Mouse (Mus musculus) hindbrain, embryonic 10.5 days (tissue): ENCODE measurements at regions not wholly inside any gene's neighbourhood (a gene's known extent, or its start where the extent isn't known, plus 50 kb on each side); places are given as distances from the start of the nearest gene placed in this dataset.

ENCODE experiments used
- DNase-seq: peaks from one replicate; pipeline ENCODE4 v3.0.0-alpha.2; 2017; ENCODE audit warnings: low spot score
- H3K27ac ChIP-seq: fragments of 300-500 bp; sonication (generic); 2 replicates; pipeline ENCODE4 v1.5.1; 2016; ENCODE audit warnings: mild to moderate bottlenecking, moderate library complexity
- H3K27me3 ChIP-seq: fragments of 300-500 bp; sonication (generic); 2 replicates; pipeline ENCODE4 v1.6.1; 2016; ENCODE audit warnings: mild to moderate bottlenecking; ENCODE audit not compliant: poor library complexity, insufficient read depth, severe bottlenecking
- H3K36me3 ChIP-seq: fragments of 300-500 bp; sonication (generic); 2 replicates; pipeline ENCODE4 v1.6.1; 2016; ENCODE audit warnings: mild to moderate bottlenecking, moderate library complexity
- H3K4me1 ChIP-seq: fragments of 300-500 bp; sonication (generic); replicated peaks from 2 replicates; pipeline ENCODE4 v1.6.1; 2016; ENCODE audit warnings: mild to moderate bottlenecking
- H3K4me3 ChIP-seq: fragments of 300-500 bp; sonication (generic); 2 replicates; pipeline ENCODE4 v1.5.1; 2016; ENCODE audit warnings: mild to moderate bottlenecking, moderate library complexity
- H3K9me3 ChIP-seq: fragments of 300-500 bp; sonication (generic); 2 replicates; pipeline ENCODE4 v1.6.1; 2016; ENCODE audit warnings: mild to moderate bottlenecking, moderate library complexity
- WGBS: fragments of 180-500 bp; shearing (Covaris S2); methylation state at CpG from one replicate; pipeline ENCODE4 v1.1.7; 2016; 5-methylcytosine and 5-hydroxymethylcytosine counted together

DNA sequence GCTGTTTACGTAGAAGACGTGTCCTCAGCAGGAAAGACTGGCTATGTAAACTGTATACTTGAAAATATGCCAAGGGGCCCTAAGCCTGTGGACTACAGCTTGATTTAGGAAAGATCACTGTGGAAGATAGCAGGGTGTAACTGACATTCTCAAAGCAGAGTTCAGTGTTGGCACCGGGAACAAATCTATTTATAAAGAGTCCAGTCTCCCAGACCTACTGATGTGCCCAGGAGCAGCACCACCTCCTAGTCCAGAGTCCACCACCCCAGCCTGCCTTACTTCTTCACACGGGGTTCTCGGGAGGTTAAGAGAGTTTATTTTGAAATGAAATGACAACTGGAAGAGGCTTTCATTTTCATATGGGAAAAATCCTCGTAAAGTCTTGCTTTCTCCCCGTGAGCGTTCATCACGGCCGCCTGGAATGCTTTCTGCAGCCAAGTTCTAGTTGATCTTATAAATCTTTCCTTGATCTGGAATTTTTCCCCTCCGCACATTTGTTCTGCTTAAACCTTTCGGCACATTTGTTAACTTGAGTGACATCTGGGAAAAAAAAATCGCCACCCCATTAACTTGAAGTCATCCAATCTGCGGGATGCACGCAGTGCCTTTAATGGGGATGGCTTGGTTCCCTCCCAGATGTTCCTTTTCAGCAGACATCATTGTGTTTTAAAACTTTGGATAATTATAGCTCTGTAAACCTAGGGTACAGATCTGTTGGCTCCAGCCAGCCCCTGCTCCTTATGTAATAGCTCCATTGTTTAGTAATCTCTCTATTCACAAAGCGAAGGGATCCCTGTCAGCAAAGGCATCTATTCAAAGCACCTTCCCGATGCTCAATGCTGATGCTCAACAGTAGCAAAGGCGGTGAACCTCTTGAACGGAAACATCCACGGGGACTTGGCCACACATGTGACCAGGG lies 271.3 kb downstream of the Cd83 start:
- H3K27ac ChIP-seq = no peak overlapping the region
- WGBS = 61% methylated on average over 20 of the region's 20 CpGs
- H3K4me3 ChIP-seq = no peak overlapping the region
- no peak for DNase-seq
- no peaks in the 10 kb centered on the region for H3K36me3 ChIP-seq
- H3K9me3 ChIP-seq = no peaks in the 10 kb centered on the region
- H3K4me1 ChIP-seq = peaks cover 15% of the 10 kb centered on the region
- H3K27me3 ChIP-seq = peaks cover 26% of the 10 kb centered on the region

DNA sequence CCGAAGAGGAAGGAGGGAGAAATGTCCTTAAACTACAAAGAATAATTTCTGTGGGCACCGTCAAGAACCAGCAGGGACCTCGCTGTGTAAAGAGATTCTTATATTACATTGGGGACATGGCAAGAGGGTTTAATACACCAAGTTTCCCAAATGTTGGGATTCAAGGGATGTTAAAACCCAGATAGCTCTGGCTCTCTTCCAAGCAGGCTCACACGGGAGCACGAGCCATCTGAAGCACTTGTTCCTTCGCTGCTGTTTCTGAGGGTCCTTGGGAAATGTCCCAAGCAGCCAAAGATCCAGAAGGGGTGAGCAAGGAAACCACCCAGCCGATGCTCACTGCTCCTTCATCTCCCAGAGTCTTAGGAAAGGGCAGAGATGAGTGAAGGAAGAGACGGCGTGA lies 272.1 kb downstream of the Cd83 start:
- Histone ChIP-seq H3K9me3 (no peaks in the 10 kb centered on the region), H3K36me3 (no peaks in the 10 kb centered on the region), H3K27ac (no peak overlapping the region), H3K27me3 (peaks cover 26% of the 10 kb centered on the region), H3K4me1 (peaks cover 15% of the 10 kb centered on the region), H3K4me3 (no peak overlapping the region)
- 92% methylated on average over 9 of the region's 9 CpGs for WGBS
- no peak for DNase-seq

DNA sequence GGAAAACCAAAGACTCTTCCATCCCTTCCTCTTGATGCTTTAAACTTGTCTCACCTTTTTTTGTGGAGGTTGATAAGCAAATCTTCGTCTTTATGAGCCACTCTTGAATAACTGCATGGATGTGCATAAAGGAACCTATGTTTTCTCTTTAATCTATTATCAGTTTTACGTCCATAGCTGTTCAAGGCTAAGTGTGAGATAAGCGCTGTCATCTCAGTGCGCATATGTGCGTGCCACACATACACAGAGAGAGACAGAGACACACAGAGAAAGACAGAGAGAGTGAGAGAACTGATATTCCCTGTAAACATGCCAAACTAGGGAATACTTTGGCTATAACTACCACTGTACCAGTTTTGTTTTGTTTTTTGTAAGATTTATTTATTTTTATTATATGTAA lies 273.0 kb downstream of the Cd83 start:
- peaks cover 30% of the 10 kb centered on the region for H3K27me3 ChIP-seq
- H3K9me3 ChIP-seq = no peaks in the 10 kb centered on the region
- WGBS = 90% methylated on average over 5 of the region's 5 CpGs

DNA sequence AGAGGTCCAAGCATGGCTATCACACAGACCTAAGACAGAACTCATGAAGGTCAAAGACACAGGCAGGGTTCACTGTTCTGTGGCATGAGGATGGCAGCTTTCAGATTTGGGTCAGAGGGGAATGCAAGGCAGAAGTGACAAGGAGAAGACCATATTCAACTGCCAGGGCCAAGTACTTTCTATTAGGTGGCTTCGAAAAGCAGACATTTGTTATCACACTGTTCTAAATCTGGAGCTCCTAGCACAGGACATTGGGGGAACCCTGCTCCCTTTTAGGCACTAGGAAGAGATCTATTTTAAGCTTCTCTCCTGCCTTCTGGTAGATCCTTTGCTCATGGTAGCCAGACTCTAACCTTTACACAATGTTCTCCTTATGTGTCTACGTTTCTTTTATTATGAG lies 273.7 kb downstream of the Cd83 start:
- no peaks in the 10 kb centered on the region for H3K36me3 ChIP-seq
- no peak overlapping the region for H3K27ac ChIP-seq
- no peak for DNase-seq
- WGBS = 95% methylated on average over 2 of the region's 2 CpGs
- no peaks in the 10 kb centered on the region for H3K9me3 ChIP-seq
- peaks cover 30% of the 10 kb centered on the region for H3K27me3 ChIP-seq
- no peak overlapping the region for H3K4me3 ChIP-seq
- peaks cover 31% of the 10 kb centered on the region for H3K4me1 ChIP-seq

More for the DNA sequence above, 273.0 kb downstream of the Cd83 start:
- Histone ChIP-seq H3K27ac (no peak overlapping the region), H3K4me3 (no peak overlapping the region), H3K36me3 (no peaks in the 10 kb centered on the region), H3K4me1 (peaks cover 24% of the 10 kb centered on the region)
- DNase-seq = no peak

DNA sequence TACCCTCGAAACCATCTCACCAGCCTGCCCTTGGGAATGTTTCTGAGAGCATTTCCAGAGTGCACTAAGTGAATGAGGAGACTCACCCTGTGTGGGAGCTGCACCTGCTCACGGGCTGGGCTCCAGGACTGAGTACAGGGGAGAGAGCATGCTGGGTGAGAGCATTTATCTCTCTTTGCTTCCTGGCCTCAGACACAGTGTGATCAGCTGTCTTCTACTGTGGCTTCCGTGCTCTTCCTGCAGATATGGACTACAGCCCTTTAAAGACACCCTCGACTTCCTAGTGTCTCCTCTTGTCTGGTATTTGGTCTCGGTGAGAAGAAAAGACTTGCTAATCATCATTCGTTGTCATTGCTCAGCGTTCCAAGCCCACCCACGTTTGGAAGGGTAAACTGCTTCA lies 274.9 kb downstream of the Cd83 start:
- H3K4me1 ChIP-seq = peaks cover 39% of the 10 kb centered on the region
- 80% methylated on average over 8 of the region's 8 CpGs for WGBS
- H3K9me3 ChIP-seq = no peaks in the 10 kb centered on the region
- H3K4me3 ChIP-seq = no peak overlapping the region
- DNase-seq = no peak
- H3K27ac ChIP-seq = no peak overlapping the region
- H3K27me3 ChIP-seq = peaks cover 30% of the 10 kb centered on the region
- H3K36me3 ChIP-seq = no peaks in the 10 kb centered on the region

DNA sequence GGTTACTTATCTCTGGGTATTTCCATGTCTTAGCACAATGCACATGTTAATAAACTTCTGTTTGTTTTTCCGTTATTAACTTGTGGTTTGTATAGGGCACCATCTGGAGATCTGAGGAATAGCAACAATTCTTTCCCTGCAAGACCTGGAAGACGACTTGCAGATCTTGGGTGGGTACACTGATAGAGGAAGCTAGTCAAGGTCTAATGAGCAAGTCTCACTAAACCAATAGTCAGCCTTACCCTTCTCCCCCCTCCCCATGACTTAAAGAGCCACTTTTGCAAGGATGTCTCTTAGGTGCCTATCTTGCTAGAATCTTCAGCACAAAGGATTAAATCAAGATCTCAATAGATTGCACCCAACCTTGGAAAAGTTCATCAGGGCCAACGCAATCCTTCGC lies 276.7 kb downstream of the Cd83 start:
- Histone ChIP-seq H3K4me3 (no peak overlapping the region), H3K9me3 (no peaks in the 10 kb centered on the region), H3K27ac (no peak overlapping the region), H3K4me1 (peaks cover 33% of the 10 kb centered on the region), H3K36me3 (no peaks in the 10 kb centered on the region), H3K27me3 (peaks cover 36% of the 10 kb centered on the region)
- WGBS = 90% methylated on average over 4 of the region's 4 CpGs
- DNase-seq = no peak

DNA sequence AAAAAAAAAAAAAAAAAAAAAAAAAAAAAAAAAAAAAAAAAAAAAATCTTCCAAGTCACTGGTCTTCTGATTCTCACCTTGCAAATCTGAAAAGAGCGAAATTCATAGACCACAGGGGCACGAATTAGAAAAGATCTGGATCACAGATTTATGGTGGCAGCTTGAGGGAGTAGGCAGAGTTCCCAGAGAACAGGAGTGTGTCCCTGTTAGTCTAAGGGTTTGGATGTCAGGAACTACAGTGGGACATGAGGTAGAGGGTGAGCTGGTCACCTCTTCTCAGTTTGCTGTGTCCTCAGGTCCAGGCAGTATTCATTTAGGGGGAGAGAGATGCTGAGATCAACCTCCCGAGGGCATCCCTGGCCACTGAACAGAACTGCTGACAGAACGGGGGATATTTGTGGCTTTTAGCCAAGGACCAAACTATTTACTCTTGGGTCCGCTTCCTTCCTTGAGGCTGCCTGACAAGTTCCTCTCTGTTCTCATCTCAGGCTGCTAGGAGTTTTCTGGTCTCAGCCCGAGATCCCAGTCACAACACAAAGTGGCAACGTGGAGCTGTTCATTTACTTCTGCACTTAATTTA lies 277.2 kb downstream of the Cd83 start:
- peaks cover 39% of the 10 kb centered on the region for H3K27me3 ChIP-seq

DNA sequence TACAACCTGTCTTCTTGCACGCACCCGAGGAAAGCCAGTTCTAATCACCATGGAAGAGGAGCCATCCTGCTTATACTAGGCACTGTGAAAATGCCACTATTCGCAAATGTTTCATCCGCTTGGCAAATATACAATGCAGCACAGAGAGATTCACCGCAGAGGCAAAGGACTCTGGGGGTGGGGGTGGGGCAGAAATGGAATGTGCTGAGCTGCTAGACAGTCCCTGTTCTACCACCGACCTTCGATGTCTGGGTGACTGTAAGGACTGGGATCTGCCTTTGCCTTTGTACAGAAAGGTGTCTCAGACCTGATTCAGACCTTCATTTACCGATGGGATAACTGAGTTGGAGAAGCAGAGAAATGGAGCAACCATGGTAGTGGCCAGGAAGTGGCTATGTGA lies 278.7 kb downstream of the Cd83 start:
- no peaks in the 10 kb centered on the region for H3K9me3 ChIP-seq
- H3K27me3 ChIP-seq = peaks cover 40% of the 10 kb centered on the region
- no peak overlapping the region for H3K4me3 ChIP-seq
- no peak overlapping the region for H3K27ac ChIP-seq
- no peaks in the 10 kb centered on the region for H3K36me3 ChIP-seq
- H3K4me1 ChIP-seq = peaks cover 27% of the 10 kb centered on the region
- no peak for DNase-seq
- 82% methylated on average over 8 of the region's 8 CpGs for WGBS

More for the DNA sequence above, 277.2 kb downstream of the Cd83 start:
- Histone ChIP-seq H3K4me3 (no peak overlapping the region), H3K36me3 (no peaks in the 10 kb centered on the region), H3K4me1 (peaks cover 27% of the 10 kb centered on the region), H3K9me3 (no peaks in the 10 kb centered on the region), H3K27ac (peak overlapping the region; percentile 50; the same call in 1 of the 2 replicates)
- DNase-seq = no peak
- 66% methylated on average over 7 of the region's 7 CpGs for WGBS

DNA sequence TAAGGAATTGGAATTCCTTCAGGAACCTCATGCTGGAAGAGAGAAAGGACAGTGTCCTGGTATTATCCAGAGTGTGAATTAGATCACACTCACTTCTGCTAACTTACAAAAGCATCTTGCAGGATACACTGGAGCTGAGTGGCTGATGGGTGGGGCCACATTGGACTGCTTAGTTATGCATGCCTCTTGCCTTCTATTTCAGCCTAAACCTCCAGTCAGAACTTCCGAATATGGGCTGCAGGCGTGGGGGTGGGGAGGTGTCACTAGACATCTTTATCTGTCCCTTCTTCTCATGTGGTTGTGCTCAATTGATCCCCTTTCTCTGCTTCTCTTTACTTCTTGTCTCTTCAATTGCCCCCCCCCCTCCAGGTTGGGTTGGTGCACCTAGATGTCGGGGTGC lies 279.5 kb downstream of the Cd83 start:
- no peak for DNase-seq
- H3K9me3 ChIP-seq = no peaks in the 10 kb centered on the region
- no peak overlapping the region for H3K4me3 ChIP-seq
- no peak overlapping the region for H3K27ac ChIP-seq
- H3K36me3 ChIP-seq = no peaks in the 10 kb centered on the region
- H3K4me1 ChIP-seq = peaks cover 27% of the 10 kb centered on the region
- WGBS = 64% methylated on average over 3 of the region's 3 CpGs
- peaks cover 34% of the 10 kb centered on the region; the same call in 1 of the 2 replicates for H3K27me3 ChIP-seq

DNA sequence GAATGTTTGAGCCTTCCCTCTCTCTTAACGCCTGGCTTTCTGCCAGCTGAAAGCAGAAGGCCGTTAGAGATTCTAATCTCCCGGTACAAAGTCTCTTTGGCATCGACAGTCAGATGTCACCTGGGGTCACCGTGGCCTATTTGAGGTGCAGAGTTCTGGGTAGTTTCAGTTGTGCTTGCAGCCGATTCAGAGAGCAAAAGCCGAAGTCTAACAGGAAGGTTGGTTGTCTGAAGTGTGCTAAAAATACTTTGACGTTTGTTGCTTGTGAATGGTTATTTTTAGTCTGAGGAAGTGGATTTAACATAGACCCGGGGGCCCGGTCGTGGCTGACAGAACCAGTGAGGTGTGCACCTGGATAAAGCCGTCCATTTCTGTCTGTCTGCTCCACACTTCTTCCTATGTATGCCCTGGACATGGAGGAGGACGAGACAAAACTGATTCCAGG lies 281.2 kb downstream of the Cd83 start:
- Histone ChIP-seq H3K27me3 (peaks cover 34% of the 10 kb centered on the region; the same call in 1 of the 2 replicates), H3K4me1 (peaks cover 27% of the 10 kb centered on the region), H3K9me3 (no peaks in the 10 kb centered on the region), H3K27ac (no peak overlapping the region), H3K4me3 (no peak overlapping the region), H3K36me3 (no peaks in the 10 kb centered on the region)
- no peak for DNase-seq
- 78% methylated on average over 13 of the region's 13 CpGs for WGBS

DNA sequence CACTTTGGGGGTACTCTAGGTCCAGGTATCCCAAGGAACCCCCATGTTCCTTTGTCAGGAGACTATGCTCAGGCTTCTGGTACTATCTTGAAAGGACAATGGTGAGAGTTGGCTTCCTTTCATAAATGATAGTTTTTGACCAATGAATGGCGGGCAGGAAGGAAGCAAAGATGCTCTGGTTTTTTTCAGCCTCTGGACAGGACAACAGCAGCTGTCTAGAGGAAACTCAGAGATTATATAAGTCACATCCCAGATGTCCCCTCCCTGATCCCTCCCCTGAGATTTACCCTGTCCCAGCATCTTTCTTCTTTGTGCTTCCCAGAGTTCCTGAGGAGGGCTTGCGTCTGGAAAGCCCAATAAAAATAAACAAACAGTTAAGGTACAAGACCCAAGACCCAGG lies 282.7 kb downstream of the Cd83 start:
- no peaks in the 10 kb centered on the region for H3K9me3 ChIP-seq
- 74% methylated on average over 2 of the region's 2 CpGs for WGBS

DNA sequence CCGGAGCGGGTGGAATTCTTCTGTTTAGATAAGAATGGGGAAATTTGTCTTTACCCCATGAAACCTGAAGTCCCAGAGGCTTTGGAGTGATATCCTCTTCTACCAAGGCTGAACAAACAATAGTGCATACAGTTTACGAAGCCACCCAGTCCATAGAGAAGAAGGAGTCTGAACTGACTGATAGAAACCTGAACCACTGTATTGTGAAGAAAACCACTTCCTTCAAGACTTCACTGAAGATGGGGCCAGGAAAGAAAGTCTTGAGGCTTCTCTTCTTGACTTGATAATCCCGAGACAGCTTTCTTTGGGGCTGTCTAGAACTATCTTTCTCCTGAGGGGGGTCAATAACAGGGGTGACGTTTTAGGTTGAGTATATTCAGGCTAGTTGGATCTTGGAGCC lies 284.4 kb downstream of the Cd83 start:
- H3K4me3 ChIP-seq = no peak overlapping the region
- DNase-seq = no peak
- H3K27me3 ChIP-seq = peaks cover 22% of the 10 kb centered on the region; the same call in 1 of the 2 replicates
- no peaks in the 10 kb centered on the region for H3K36me3 ChIP-seq
- H3K9me3 ChIP-seq = no peaks in the 10 kb centered on the region
- WGBS = 89% methylated on average over 5 of the region's 5 CpGs
- peaks cover 7% of the 10 kb centered on the region; the same call in 1 of the 2 replicates for H3K4me1 ChIP-seq
- no peak overlapping the region for H3K27ac ChIP-seq

More for the DNA sequence above, 282.7 kb downstream of the Cd83 start:
- no peak overlapping the region; the same call in 1 of the 2 replicates for H3K27ac ChIP-seq
- no peak overlapping the region for H3K4me3 ChIP-seq
- peaks cover 21% of the 10 kb centered on the region for H3K4me1 ChIP-seq
- H3K27me3 ChIP-seq = peaks cover 33% of the 10 kb centered on the region; the same call in 1 of the 2 replicates
- DNase-seq = no peak
- H3K36me3 ChIP-seq = no peaks in the 10 kb centered on the region

DNA sequence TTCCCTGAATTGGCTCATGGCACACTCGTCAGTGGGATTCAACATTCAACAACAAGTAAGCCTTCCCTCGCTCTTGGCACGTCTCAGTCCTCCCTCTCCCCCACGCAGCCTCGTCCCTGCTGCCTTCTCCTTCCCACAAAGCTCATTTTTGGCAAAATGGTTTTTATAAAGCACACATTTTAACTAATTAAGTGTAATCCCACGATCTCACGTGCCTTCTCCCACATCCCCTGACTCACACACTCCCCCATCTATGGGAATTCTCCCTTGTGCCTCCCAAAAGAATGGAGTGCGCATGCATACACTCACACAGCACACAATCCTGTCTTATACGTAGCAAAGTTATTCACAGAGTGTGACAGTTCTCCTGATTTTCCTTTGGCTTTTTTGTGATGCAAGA lies 288.5 kb downstream of the Cd83 start:
- Histone ChIP-seq H3K4me3 (no peak overlapping the region), H3K4me1 (no peaks in the 10 kb centered on the region), H3K27ac (no peak overlapping the region), H3K9me3 (no peaks in the 10 kb centered on the region), H3K27me3 (no peaks in the 10 kb centered on the region), H3K36me3 (no peaks in the 10 kb centered on the region)
- 89% methylated on average over 9 of the region's 9 CpGs for WGBS
- DNase-seq = no peak
